Mouse (Mus musculus) cerebellum, adult 8-10 months (tissue): Measurements from ENCODE around the gene Mrpl58.

Experiments
- DNase-seq: peaks from one replicate; pipeline ENCODE4 v3.0.0; 2022

Mrpl58 gene

DNA sequence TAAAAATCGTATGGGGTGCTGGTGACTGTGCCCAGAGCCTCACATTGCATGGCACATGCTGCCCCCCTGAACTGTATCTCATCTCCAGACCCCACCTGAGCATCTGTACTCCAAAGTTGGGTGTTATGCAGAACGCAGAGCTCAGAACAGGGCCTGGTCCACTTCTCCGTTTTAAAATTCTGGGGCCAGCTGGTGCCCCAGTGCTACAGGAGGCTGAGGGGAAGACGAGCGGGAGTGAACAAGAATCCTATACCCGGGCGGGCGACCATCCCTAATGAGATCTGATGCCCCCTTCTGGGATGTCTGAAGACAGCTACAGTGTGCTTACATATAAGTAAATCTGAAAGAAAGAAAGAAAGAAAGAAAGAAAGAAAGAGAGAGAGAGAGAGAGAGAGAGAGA lies 57.4 kb downstream of the Mrpl58 start:
- no peak for DNase-seq

DNA sequence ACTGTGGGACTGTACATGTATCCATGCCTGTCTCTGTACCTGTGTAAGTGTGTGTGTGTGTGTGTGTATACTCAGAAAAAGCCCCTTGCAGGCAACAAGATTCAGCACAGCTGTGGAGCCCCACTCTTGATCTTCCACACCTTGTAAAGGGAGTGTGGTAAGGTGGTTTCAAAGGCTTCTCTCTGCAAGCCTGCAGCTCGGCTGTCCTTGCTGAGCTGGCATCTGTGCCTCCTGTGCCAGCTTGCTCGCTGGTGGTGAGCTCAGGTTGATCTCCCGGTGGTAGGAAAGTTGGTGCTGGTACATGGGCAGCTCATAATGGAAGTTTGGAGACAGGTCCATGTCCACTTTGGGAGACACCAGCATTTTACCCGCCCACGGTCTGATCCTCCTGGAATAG lies 58.3 kb downstream of the Mrpl58 start:
- DNase-seq, result no peak
